Mouse (Mus musculus) embryonic facial prominence, embryonic 11.5 days (tissue): Measurements from ENCODE around the gene Ntsr2. TPM values are rescaled to one million over a fixed set of nuclear protein-coding genes. Genes with fewer than 3 reads are reported as not detected.

Experiments
- ATAC-seq: fragments of 200-750 bp; cut with Nextera tagmentation; replicated peaks from 2 replicates; pipeline ENCODE4 v1.8.0; 2017; ENCODE audit warnings: low read depth; ENCODE audit not compliant: insufficient number of reproducible peaks, low FRiP score, low TSS enrichment
- DNase-seq: peaks from one replicate; pipeline ENCODE4 v3.0.0-alpha.2; 2015; ENCODE audit warnings: low spot score
- H3K27ac ChIP-seq: fragments of 300-500 bp; sonication (generic); replicated peaks from 2 replicates; pipeline ENCODE4 v1.5.1; 2014; ENCODE audit warnings: mild to moderate bottlenecking, low read depth, low read length, control low read depth
- H3K27me3 ChIP-seq: fragments of 300-500 bp; sonication (generic); 2 replicates; pipeline ENCODE4 v1.6.1; 2014; ENCODE audit warnings: mild to moderate bottlenecking, low read length, moderate library complexity, mixed read lengths; ENCODE audit not compliant: control insufficient read depth, insufficient read depth
- H3K36me3 ChIP-seq: fragments of 300-500 bp; sonication (generic); replicated peaks from 2 replicates; pipeline ENCODE4 v1.6.1; 2014; ENCODE audit warnings: low read depth, mild to moderate bottlenecking, low read length, moderate library complexity, mixed read lengths; ENCODE audit not compliant: control insufficient read depth, insufficient read depth
- H3K4me1 ChIP-seq: fragments of 300-500 bp; sonication (generic); 2 replicates; pipeline ENCODE4 v1.6.1; 2014; ENCODE audit warnings: low read length, mixed read lengths; ENCODE audit not compliant: control insufficient read depth, insufficient read depth
- H3K4me2 ChIP-seq: fragments of 300-500 bp; sonication (generic); 2 replicates; pipeline ENCODE4 v1.6.1; 2014; ENCODE audit warnings: low read depth, mild to moderate bottlenecking, control low read depth, low read length, moderate library complexity
- H3K4me3 ChIP-seq: fragments of 300-500 bp; sonication (generic); 2 replicates; pipeline ENCODE4 v1.5.1; 2014; ENCODE audit warnings: low read depth, low read length, control low read depth
- H3K9ac ChIP-seq: fragments of 300-500 bp; sonication (generic); replicated peaks from 2 replicates; pipeline ENCODE4 v1.6.1; 2014; ENCODE audit warnings: mild to moderate bottlenecking, control low read depth, low read length
- H3K9me3 ChIP-seq: fragments of 300-500 bp; sonication (generic); replicated peaks from 2 replicates; pipeline ENCODE4 v1.6.1; 2016; ENCODE audit warnings: mild to moderate bottlenecking, low read length, inconsistent platforms, mixed read lengths; ENCODE audit not compliant: control insufficient read depth
- WGBS: fragments of 180-500 bp; shearing (Covaris S2); extraction: QIAGEN DNeasy Blood & Tissue Kit; methylation state at CpG from one replicate; pipeline ENCODE4 v1.1.7; 2014; 5-methylcytosine and 5-hydroxymethylcytosine counted together
- polyA plus RNA-seq: library from polyadenylated mRNA; unstranded; fragments of >200 nt; fragmentation: Nextera tagmentation; extraction: Ambion mirVana; gene quantifications from 2 replicates; pipeline ENCODE4 v1.2.1, GENCODE M21; 2014

Ntsr2 gene
- polyA plus RNA-seq, 1 experiment from 2014 or later: not detected

GRCm38 (mm10) chr12:16642000-16642399 is 11.2 kb upstream of the Ntsr2 start:
- H3K27ac ChIP-seq: no peak overlapping the region

DNA sequence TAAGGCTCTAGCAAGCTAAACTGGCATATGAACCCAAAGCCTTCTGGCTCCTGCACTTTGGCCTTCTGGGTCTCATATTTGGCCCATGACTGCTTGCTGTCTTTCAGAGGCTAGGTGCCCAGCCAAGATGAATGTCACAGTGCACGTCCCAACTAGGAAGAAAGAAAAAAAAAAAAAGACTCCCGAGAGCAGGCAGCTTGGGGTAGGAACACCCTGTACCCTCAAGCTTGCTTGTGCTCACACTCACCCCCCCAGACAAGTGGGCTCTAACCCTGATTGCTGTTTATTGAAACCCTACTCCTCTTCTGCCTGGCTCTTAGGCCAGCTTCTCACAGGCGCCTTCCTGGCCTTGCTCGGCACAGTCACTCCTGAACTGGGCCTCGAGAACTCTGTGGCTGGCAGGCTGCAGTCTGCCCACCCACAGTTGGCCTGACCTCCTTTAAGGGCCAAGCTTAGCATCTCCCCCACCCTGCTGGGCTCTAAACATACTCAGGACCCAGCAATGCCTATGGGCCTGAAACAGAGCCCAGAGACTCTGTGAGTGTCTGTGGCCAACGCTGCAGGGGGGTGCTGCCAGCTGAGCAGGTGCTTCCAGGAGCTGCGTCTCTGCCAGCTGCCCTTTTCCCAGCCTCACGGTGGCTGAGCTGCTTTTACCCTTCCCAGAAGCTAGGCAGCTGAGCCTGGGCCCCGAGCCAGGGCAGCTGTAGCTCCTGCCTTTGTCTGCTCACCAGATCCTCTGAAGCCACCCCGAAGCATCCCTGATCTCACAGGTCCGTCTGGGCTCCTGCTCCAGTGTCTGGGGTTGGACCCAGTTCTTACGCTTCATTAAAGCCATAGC is 9.5 kb upstream of the Ntsr2 start:
- Histone ChIP-seq H3K4me2 (no peak overlapping the region), H3K9ac (no peak overlapping the region), H3K27me3 (no peaks in the 10 kb centered on the region), H3K27ac (no peak overlapping the region), H3K36me3 (no peaks in the 10 kb centered on the region), H3K9me3 (no peaks in the 10 kb centered on the region), H3K4me1 (no peaks in the 10 kb centered on the region), H3K4me3 (no peak overlapping the region)
- ATAC-seq (no peak; the same call in 1 of the 2 replicates), DNase-seq (no peak)
- WGBS: 63% methylated on average over 12 of the region's 12 CpGs

More at GRCm38 (mm10) chr12:16642000-16642399, 11.2 kb upstream of the Ntsr2 start:
- Histone ChIP-seq H3K9me3 (no peaks in the 10 kb centered on the region), H3K27me3 (no peaks in the 10 kb centered on the region), H3K4me1 (no peaks in the 10 kb centered on the region), H3K4me2 (no peak overlapping the region), H3K36me3 (no peaks in the 10 kb centered on the region), H3K9ac (no peak overlapping the region), H3K4me3 (no peak overlapping the region)
- DNase-seq (no peak), ATAC-seq (no peak)
- 62% methylated on average over 5 of the region's 5 CpGs for WGBS

- WGBS: 58% methylated on average over 8 of the region's 8 CpGs
These were observed 8.5 kb upstream of the Ntsr2 start for GRCm38 (mm10) chr12:16644698-16645097.

GRCm38 (mm10) chr12:16646780-16647409 is 6.3 kb upstream of the Ntsr2 start:
- DNase-seq (no peak), ATAC-seq (no peak)
- Histone ChIP-seq H3K4me1 (no peaks in the 10 kb centered on the region), H3K27ac (no peak overlapping the region), H3K9ac (no peak overlapping the region), H3K4me2 (no peak overlapping the region), H3K4me3 (no peak overlapping the region), H3K9me3 (no peaks in the 10 kb centered on the region), H3K36me3 (no peaks in the 10 kb centered on the region), H3K27me3 (no peaks in the 10 kb centered on the region)
- WGBS: 37% methylated on average over 9 of the region's 9 CpGs

More at GRCm38 (mm10) chr12:16644698-16645097, 8.5 kb upstream of the Ntsr2 start:
- H3K4me2 ChIP-seq: no peak overlapping the region
- no peak for DNase-seq
- H3K4me3 ChIP-seq: no peak overlapping the region
- no peaks in the 10 kb centered on the region for H3K9me3 ChIP-seq
- H3K4me1 ChIP-seq: no peaks in the 10 kb centered on the region
- H3K27ac ChIP-seq: no peak overlapping the region
- H3K27me3 ChIP-seq: no peaks in the 10 kb centered on the region
- ATAC-seq: no peak
- no peak overlapping the region for H3K9ac ChIP-seq
- H3K36me3 ChIP-seq: no peaks in the 10 kb centered on the region

- H3K27ac ChIP-seq: no peak overlapping the region
- H3K4me2 ChIP-seq: no peak overlapping the region
- peaks cover 2% of the 10 kb centered on the region for H3K27me3 ChIP-seq
- no peaks in the 10 kb centered on the region for H3K9me3 ChIP-seq
- no peak overlapping the region for H3K9ac ChIP-seq
- ATAC-seq (no peak), DNase-seq (no peak)
- H3K4me3 ChIP-seq: no peak overlapping the region
- H3K36me3 ChIP-seq: no peaks in the 10 kb centered on the region
- no peaks in the 10 kb centered on the region for H3K4me1 ChIP-seq
- 91% methylated on average over 6 of the region's 6 CpGs for WGBS
These were observed 4.9 kb upstream of the Ntsr2 start for GRCm38 (mm10) chr12:16648273-16648672.

DNA sequence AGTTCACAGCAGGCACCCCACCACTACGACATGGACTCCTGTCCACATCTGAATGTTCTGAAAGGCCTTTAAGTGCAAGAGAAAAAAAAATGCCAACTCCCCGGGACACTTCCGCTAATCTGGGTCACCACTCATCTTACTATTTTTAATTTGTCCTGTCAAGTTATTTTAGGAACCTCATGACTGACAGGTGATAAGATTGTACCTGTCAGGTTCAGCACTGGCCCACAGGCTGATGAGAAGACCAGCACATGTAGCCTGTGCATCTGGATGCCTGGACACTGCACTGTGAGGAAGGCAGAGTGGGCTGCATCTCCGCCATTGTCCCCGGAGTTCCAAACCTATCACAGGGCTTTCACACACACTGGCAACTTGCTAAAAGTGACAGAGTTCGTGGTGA is 3.4 kb upstream of the Ntsr2 start:
- Histone ChIP-seq H3K4me1 (no peaks in the 10 kb centered on the region), H3K27me3 (peaks cover 15% of the 10 kb centered on the region), H3K27ac (no peak overlapping the region), H3K9me3 (no peaks in the 10 kb centered on the region), H3K4me2 (no peak overlapping the region), H3K36me3 (no peaks in the 10 kb centered on the region), H3K4me3 (no peak overlapping the region), H3K9ac (no peak overlapping the region)
- DNase-seq: no peak
- 86% methylated on average over 6 of the region's 6 CpGs for WGBS
- ATAC-seq: no peak

- Histone ChIP-seq H3K9me3 (no peaks in the 10 kb centered on the region), H3K27ac (no peak overlapping the region), H3K36me3 (no peaks in the 10 kb centered on the region), H3K9ac (no peak overlapping the region), H3K27me3 (peaks cover 15% of the 10 kb centered on the region), H3K4me3 (no peak overlapping the region), H3K4me2 (no peak overlapping the region), H3K4me1 (no peaks in the 10 kb centered on the region)
- WGBS: 77% methylated on average over 4 of the region's 4 CpGs
- DNase-seq: no peak
- no peak for ATAC-seq
These were observed 2.4 kb downstream of the Ntsr2 start for GRCm38 (mm10) chr12:16655604-16656003.
